Mouse (Mus musculus) stomach, postnatal 0 days (tissue): ENCODE results near the gene Map3k5. TPM values are rescaled to one million over a fixed set of nuclear protein-coding genes. Genes with fewer than 3 reads are reported as not detected.

ENCODE experiments used
- ATAC-seq: fragments of 200-750 bp; cut with Nextera tagmentation; 2 replicates; pipeline ENCODE4 v1.8.0; 2017; ENCODE audit not compliant: low FRiP score, low TSS enrichment
- DNase-seq: peaks from one replicate; pipeline ENCODE4 v3.0.0-alpha.2; 2016; ENCODE audit warnings: low spot score
- H3K27ac ChIP-seq: fragments of 300-500 bp; sonication (generic); replicated peaks from 2 replicates; pipeline ENCODE4 v1.5.1; 2014; ENCODE audit warnings: mild to moderate bottlenecking, control low read depth
- H3K27me3 ChIP-seq: fragments of 300-500 bp; sonication (generic); 2 replicates; pipeline ENCODE4 v1.6.1; 2014; ENCODE audit warnings: low read length; ENCODE audit not compliant: control insufficient read depth, insufficient read depth
- H3K36me3 ChIP-seq: fragments of 300-500 bp; sonication (generic); 2 replicates; pipeline ENCODE4 v1.6.1; 2014; ENCODE audit warnings: low read length, mixed read lengths; ENCODE audit not compliant: control insufficient read depth, insufficient read depth
- H3K4me1 ChIP-seq: fragments of 300-500 bp; sonication (generic); replicated peaks from 2 replicates; pipeline ENCODE4 v1.6.1; 2014; ENCODE audit warnings: antibody characterized with exemption; ENCODE audit not compliant: control insufficient read depth, insufficient read depth
- H3K4me2 ChIP-seq: fragments of 300-500 bp; sonication (generic); replicated peaks from 2 replicates; pipeline ENCODE4 v1.6.1; 2014; ENCODE audit warnings: low read depth, mild to moderate bottlenecking, control low read depth, moderate library complexity
- H3K4me3 ChIP-seq: fragments of 300-500 bp; sonication (generic); 2 replicates; pipeline ENCODE4 v1.5.1; 2014; ENCODE audit warnings: low read depth, low read length, control low read depth
- H3K9ac ChIP-seq: fragments of 300-500 bp; sonication (generic); 2 replicates; pipeline ENCODE4 v1.6.1; 2014; ENCODE audit warnings: mild to moderate bottlenecking, low read length, control low read depth, mixed read lengths
- H3K9me3 ChIP-seq: fragments of 300-500 bp; sonication (generic); 2 replicates; pipeline ENCODE4 v1.6.1; 2016; ENCODE audit warnings: low read length; ENCODE audit not compliant: control insufficient read depth
- CTCF ChIP-seq: IDR thresholded peaks from 2 replicates; pipeline ENCODE4 v1.5.1; 2016; ENCODE audit warnings: antibody characterized with exemption, low read depth, mild to moderate bottlenecking, moderate library complexity
- EP300 ChIP-seq: optimal IDR thresholded peaks from 2 replicates; pipeline ENCODE3; 2016; ENCODE audit warnings: antibody characterized with exemption
- WGBS: fragments of 180-500 bp; shearing (Covaris S2); extraction: QIAGEN DNeasy Blood & Tissue Kit; methylation state at CpG from one replicate; pipeline ENCODE4 v1.1.7; 2014; 5-methylcytosine and 5-hydroxymethylcytosine counted together
- polyA plus RNA-seq: library from polyadenylated mRNA; unstranded; fragments of >200 nt; fragmentation: Nextera tagmentation; extraction: Ambion mirVana; gene quantifications from 2 replicates; pipeline ENCODE4 v1.2.1, GENCODE M21; 2015

Gene Map3k5
- polyA plus RNA-seq, 1 experiment from 2014 or later: 2.4 TPM

DNA sequence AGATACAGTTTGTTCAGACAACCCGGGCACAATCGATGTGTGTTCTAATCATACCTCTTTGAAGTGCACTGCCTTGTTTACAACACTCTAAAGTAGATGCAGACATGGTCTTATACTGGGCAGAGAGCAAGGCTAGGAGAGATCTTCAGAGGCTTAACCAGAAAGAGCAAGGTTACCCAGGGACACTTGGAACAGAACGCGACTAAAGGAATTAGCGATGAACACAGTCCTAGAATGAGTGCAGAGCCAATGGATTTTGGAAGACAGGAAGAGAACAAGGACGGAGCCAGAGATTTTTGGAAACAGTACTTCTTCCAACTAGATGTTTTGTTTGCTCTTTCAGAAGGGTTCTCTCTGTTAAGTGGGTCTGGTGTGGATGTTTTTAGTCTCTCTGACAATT is 137.4 kb downstream of the Map3k5 start:
- no peaks in the 10 kb centered on the region for H3K4me1 ChIP-seq
- no peaks in the 10 kb centered on the region for H3K9me3 ChIP-seq
- TF ChIP-seq EP300: no peak
- TF ChIP-seq CTCF: no peak
- WGBS: 61% methylated on average over 6 of the region's 6 CpGs
- H3K36me3 ChIP-seq: no peaks in the 10 kb centered on the region; the same call in 1 of the 2 replicates
- no peak overlapping the region for H3K9ac ChIP-seq
- no peak overlapping the region for H3K4me3 ChIP-seq
- no peak overlapping the region for H3K27ac ChIP-seq
- no peak for ATAC-seq
- no peak for DNase-seq
- no peaks in the 10 kb centered on the region for H3K27me3 ChIP-seq
- H3K4me2 ChIP-seq: no peak overlapping the region

DNA sequence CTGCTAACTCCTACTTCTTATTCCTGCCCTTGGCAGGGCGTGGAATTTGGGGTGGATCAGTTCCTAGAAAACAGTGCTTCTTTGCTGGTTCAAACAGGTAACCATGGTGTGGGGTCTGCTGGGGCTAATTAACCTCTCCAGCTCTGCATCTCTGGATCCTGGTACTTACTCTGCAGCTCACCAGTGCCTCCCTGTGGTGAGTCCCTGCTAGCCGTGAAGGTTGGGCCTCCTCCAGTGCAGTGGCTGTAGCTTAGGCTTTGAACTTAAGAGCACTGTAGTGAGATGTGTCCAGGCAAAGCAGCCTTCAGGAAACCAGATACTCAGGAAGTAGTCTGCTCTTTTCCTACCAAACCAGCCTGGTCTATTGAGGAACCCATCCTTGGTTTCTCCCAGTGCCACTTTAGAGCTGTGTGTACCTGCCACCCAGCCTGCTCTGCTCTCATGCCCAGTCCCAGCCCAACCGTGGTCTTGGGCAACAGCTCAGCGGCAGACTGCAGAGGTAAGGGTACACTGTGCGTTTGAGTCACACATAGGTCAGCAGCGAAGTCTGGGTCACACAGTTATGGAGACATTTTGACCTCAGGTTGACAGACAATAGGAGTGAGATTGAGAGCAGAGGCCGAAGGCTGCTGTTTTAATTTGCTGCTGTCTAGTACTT is 139.1 kb downstream of the Map3k5 start:
- no peak overlapping the region for H3K9ac ChIP-seq
- H3K4me2 ChIP-seq: no peak overlapping the region
- no peaks in the 10 kb centered on the region; the same call in 1 of the 2 replicates for H3K36me3 ChIP-seq
- ATAC-seq: peak; percentile 68
- 71% methylated on average over 7 of the region's 7 CpGs for WGBS
- TF ChIP-seq CTCF (peak; percentile 92), EP300 (no peak)
- DNase-seq: peak; percentile 80
- no peak overlapping the region for H3K4me3 ChIP-seq
- no peak overlapping the region for H3K27ac ChIP-seq
- H3K9me3 ChIP-seq: no peaks in the 10 kb centered on the region
- no peaks in the 10 kb centered on the region for H3K27me3 ChIP-seq
- no peaks in the 10 kb centered on the region for H3K4me1 ChIP-seq

DNA sequence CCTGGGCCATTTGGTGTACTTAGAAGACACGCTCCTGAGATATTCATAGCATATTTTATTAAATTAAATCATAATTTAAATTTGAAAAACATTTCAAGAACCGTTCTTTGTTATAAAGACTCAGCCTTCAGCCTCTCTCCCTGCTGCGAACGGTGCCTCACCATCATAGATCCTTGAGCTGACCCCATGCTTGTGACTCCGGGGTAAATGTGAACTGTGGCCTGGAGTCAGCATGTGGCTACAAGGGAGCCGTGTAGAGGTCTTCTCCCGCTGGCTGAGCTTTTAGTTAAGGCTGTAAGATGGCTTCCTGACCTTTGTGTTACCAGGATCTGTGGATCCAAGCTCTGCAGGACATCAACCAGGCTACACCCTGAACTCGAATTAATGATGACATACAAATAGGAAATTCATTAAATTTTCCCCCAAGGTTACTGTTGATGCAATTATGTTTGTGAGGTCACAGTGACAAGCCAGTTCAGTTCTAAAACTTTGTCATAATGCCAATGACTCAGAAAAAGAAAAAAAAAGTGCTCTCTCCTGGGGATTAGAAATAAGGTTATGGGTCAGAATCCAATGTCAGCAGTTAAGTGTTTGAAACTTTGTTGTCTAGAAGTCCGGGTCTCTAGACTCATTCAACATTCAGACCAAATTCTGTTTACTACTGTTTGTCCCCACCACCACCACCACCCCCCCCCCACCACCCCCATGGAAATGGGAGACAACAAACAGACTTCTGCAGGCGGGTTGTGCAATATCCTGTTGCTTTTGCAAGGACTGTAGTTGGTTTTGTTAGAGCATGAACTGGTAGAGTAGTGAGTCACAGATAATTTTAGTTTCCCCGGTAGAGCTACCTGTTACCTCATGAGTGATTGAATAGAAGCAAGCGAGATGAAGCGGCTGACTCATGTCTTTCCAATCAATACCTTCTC is 142.5 kb downstream of the Map3k5 start:
- Histone ChIP-seq H3K4me2 (no peak overlapping the region), H3K4me3 (no peak overlapping the region), H3K9me3 (no peaks in the 10 kb centered on the region), H3K27me3 (no peaks in the 10 kb centered on the region), H3K27ac (peak overlapping the region; percentile 63), H3K9ac (no peak overlapping the region), H3K36me3 (no peaks in the 10 kb centered on the region; the same call in 1 of the 2 replicates), H3K4me1 (no peaks in the 10 kb centered on the region)
- TF ChIP-seq CTCF (no peak), EP300 (no peak)
- DNase-seq: no peak
- WGBS: 56% methylated on average over 13 of the region's 13 CpGs
- ATAC-seq: peak; percentile 85

DNA sequence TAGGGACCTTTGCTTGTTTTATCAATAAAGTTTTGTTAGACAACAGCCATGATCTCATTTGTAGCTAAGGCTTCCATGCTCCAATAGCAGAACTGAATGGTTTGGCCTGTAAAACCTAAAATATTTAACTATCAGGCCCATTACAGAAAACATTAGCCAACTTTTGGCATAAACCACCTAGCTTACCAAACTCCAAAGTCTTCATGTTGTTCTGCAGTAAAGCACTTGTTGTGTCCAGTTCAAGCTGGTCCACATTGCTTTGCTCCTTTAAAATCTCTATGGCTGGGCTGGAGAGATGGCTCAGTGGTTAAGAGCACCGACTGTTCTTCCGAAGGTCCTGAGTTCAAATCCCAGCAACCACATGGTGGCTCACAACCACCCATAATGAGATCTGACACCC is 144.1 kb downstream of the Map3k5 start:
- H3K9me3 ChIP-seq: no peaks in the 10 kb centered on the region
- no peaks in the 10 kb centered on the region for H3K27me3 ChIP-seq
- H3K36me3 ChIP-seq: no peaks in the 10 kb centered on the region; the same call in 1 of the 2 replicates
- H3K4me1 ChIP-seq: no peaks in the 10 kb centered on the region
- H3K27ac ChIP-seq: peak overlapping the region; percentile 63; the same call in 1 of the 2 replicates
- 93% methylated on average over 2 of the region's 2 CpGs for WGBS
- no peak overlapping the region for H3K4me3 ChIP-seq
- no peak overlapping the region for H3K4me2 ChIP-seq
- H3K9ac ChIP-seq: no peak overlapping the region
- ATAC-seq: no peak
- no peak for DNase-seq
- no peak for TF ChIP-seq EP300
- TF ChIP-seq CTCF: no peak

DNA sequence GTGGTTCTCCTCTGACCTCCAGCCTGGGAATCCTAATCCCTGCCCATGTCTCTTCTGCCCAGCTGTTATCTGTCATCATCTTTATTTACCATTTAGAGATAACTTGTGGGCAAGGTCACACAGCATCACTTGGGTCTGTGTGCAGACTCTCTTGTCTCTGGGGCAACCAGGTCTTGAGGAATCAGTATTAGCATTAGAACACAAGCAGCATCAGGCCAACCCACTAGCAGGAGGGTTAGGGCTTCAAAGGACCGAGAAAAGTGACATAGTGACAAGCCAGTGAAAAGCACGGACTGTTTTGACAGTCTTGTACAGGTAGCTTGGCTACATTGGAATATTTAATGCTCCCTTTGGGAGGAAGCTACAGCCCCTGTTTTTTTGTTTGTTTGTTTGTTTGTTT is 153.6 kb downstream of the Map3k5 start:
- Histone ChIP-seq H3K36me3 (peaks cover 2% of the 10 kb centered on the region), H3K4me1 (no peaks in the 10 kb centered on the region), H3K4me2 (no peak overlapping the region), H3K9me3 (no peaks in the 10 kb centered on the region), H3K9ac (no peak overlapping the region), H3K27ac (no peak overlapping the region), H3K4me3 (no peak overlapping the region), H3K27me3 (no peaks in the 10 kb centered on the region)
- DNase-seq (no peak), ATAC-seq (no peak)
- TF ChIP-seq EP300: no peak
- TF ChIP-seq CTCF: no peak
- WGBS: 83% methylated on average over 2 of the region's 2 CpGs

DNA sequence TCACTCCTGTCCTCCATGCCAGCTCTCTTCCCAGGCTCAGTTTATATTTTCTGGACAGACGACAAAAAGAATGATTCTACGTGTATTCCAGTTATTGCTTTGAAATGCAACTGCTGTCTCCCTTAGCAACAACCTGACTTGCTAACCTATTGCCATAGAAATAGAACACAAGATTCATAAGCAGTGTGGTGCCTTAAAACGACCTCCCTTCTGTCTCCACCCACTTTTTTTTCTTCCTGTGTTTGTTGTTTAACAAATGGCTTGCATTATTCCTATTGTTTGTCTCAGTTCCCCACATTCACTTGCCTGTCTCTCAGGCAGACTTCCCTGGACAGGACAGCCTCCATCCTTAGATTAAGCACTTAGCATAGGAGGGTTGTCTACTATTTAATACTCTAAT is 154.8 kb downstream of the Map3k5 start:
- H3K4me3 ChIP-seq: no peak overlapping the region
- H3K4me2 ChIP-seq: no peak overlapping the region
- H3K9me3 ChIP-seq: no peaks in the 10 kb centered on the region
- WGBS: 43% methylated on average over 3 of the region's 3 CpGs
- H3K36me3 ChIP-seq: peaks cover 2% of the 10 kb centered on the region
- H3K27me3 ChIP-seq: no peaks in the 10 kb centered on the region
- H3K9ac ChIP-seq: no peak overlapping the region
- TF ChIP-seq CTCF (no peak), EP300 (no peak)
- ATAC-seq (no peak), DNase-seq (no peak)
- H3K4me1 ChIP-seq: no peaks in the 10 kb centered on the region
- H3K27ac ChIP-seq: no peak overlapping the region
